Mouse (Mus musculus): Measurements from ENCODE around the gene BC067074.

- TF ChIP-seq POLR2A (IDR thresholded peaks at IDR 0.05; ENCODE audit: insufficient read length, low read depth) (no peak), TCF12 (IDR thresholded peaks at IDR 0.05; ENCODE audit: insufficient read depth, poor library complexity, severe bottlenecking) (no peak), MYOG (IDR thresholded peaks at IDR 0.05; ENCODE audit: control insufficient read depth in 1 of 3, insufficient read depth in 1 of 3, insufficient read length in 2 of 3, low read depth in 2 of 3) (no peak), MYOD1 (IDR thresholded peaks at IDR 0.05; ENCODE audit: control insufficient read depth in 1 of 3, insufficient read length in 2 of 3, low read depth in 2 of 3) (no peak), E2F4 (IDR thresholded peaks at IDR 0.05; ENCODE audit: insufficient read depth) (no peak)
These were observed 48.2 kb downstream of the BC067074 start for GRCm38 (mm10) chr13:113341161-113341560.

All from myocyte (in vitro differentiated cells).